Mouse (Mus musculus) gastrocnemius, adult 2 months (tissue): ENCODE measurements around the gene Dtd1. TPM values are rescaled to one million over a fixed set of nuclear protein-coding genes. Genes with fewer than 3 reads are reported as not detected.
A peak's percentile ranks its signal among the peaks of the same experiment; 100 is the strongest.

Experiments
- DNase-seq: peaks from one replicate; pipeline ENCODE4 v3.0.0; 2022
- H3K27ac ChIP-seq: fragments of 200-600 bp; 2 replicates; pipeline ENCODE4 v1.8.1; 2022; ENCODE audit warnings: mild to moderate bottlenecking
- H3K4me3 ChIP-seq: fragments of 200-600 bp; 2 replicates; pipeline ENCODE4 v1.8.1; 2022; ENCODE audit warnings: mild to moderate bottlenecking, moderate library complexity
- CTCF ChIP-seq: fragments of 200-600 bp; IDR thresholded peaks from 2 replicates; pipeline ENCODE4 v1.8.1; 2022; ENCODE audit warnings: antibody characterized with exemption, mild to moderate bottlenecking, moderate library complexity
- intact Hi-C: fragments of 180-260 bp; cut with DNase I; formaldehyde crosslinking; loops from one replicate; pipeline ENCODE4 v1.15.1; 2025
- total RNA-seq, 2 experiments: library from RNA; stranded (reverse); gene quantifications; 2 replicates each; pipeline ENCODE4 v1.2.3; 2021

Gene Dtd1
- total RNA-seq, 2 experiments from 2014 or later = 11.6 to 12.4 TPM

- intact Hi-C loops = no loop called here
- H3K27ac ChIP-seq = no peak overlapping the region
These were observed 130.1 kb downstream of the Dtd1 start for GRCm38 (mm10) chr2:144729776-144730175.

GRCm38 (mm10) chr2:144738161-144738560 is 138.5 kb downstream of the Dtd1 start:
- DNase-seq = no peak
- Histone ChIP-seq H3K27ac (peak overlapping the region; percentile 54), H3K4me3 (no peak overlapping the region)
- intact Hi-C loops = no loop called here
- no peak for TF ChIP-seq CTCF

More at GRCm38 (mm10) chr2:144729776-144730175, 130.1 kb downstream of the Dtd1 start:
- no peak for DNase-seq
- H3K4me3 ChIP-seq = no peak overlapping the region
- no peak for TF ChIP-seq CTCF

GRCm38 (mm10) chr2:144738576-144738975 is 138.9 kb downstream of the Dtd1 start:
- no peak overlapping the region for H3K4me3 ChIP-seq
- peak; percentile 75 for DNase-seq
- no peak; the same call in 1 of the 2 replicates for TF ChIP-seq CTCF
- intact Hi-C loops = no loop called here
- peak overlapping the region; percentile 54 for H3K27ac ChIP-seq

GRCm38 (mm10) chr2:144740577-144740997 is 140.9 kb downstream of the Dtd1 start:
- intact Hi-C loops = no loop called here
- Histone ChIP-seq H3K4me3 (no peak overlapping the region), H3K27ac (no peak overlapping the region)
- TF ChIP-seq CTCF = no peak
- peak; percentile 51 for DNase-seq

GRCm38 (mm10) chr2:144741973-144742372 is 142.3 kb downstream of the Dtd1 start:
- intact Hi-C loops = no loop called here
- no peak for TF ChIP-seq CTCF

GRCm38 (mm10) chr2:144743316-144743715 is 143.6 kb downstream of the Dtd1 start:
- no peak overlapping the region for H3K27ac ChIP-seq
- DNase-seq = no peak
- no peak for TF ChIP-seq CTCF
- intact Hi-C loops = no loop called here
- H3K4me3 ChIP-seq = no peak overlapping the region

More at GRCm38 (mm10) chr2:144741973-144742372, 142.3 kb downstream of the Dtd1 start:
- DNase-seq = no peak
- no peak overlapping the region for H3K27ac ChIP-seq
- no peak overlapping the region for H3K4me3 ChIP-seq

- no peak overlapping the region for H3K4me3 ChIP-seq
- intact Hi-C loops = no loop called here
- DNase-seq = no peak
- H3K27ac ChIP-seq = peak overlapping the region; percentile 35; the same call in 1 of the 2 replicates
- TF ChIP-seq CTCF = no peak
These were observed 145.6 kb downstream of the Dtd1 start for GRCm38 (mm10) chr2:144745266-144745665.

- intact Hi-C loops = no loop called here
- H3K27ac ChIP-seq = 0 out of 2 replicates have a peak overlapping the region, but pooled peaks have one; percentile 35
- H3K4me3 ChIP-seq = no peak overlapping the region
- DNase-seq = peak; percentile 66
- TF ChIP-seq CTCF = no peak
These were observed 146.5 kb downstream of the Dtd1 start for GRCm38 (mm10) chr2:144746046-144746783.

GRCm38 (mm10) chr2:144753604-144754003 is 153.9 kb downstream of the Dtd1 start:
- Histone ChIP-seq H3K4me3 (no peak overlapping the region), H3K27ac (no peak overlapping the region; the same call in 1 of the 2 replicates)
- no peak for DNase-seq
- intact Hi-C loops = no loop called here
- no peak for TF ChIP-seq CTCF

- Histone ChIP-seq H3K4me3 (no peak overlapping the region), H3K27ac (no peak overlapping the region)
- intact Hi-C loops = no loop called here
- no peak for TF ChIP-seq CTCF
- DNase-seq = no peak
These were observed 155.3 kb downstream of the Dtd1 start for GRCm38 (mm10) chr2:144755016-144755415.

GRCm38 (mm10) chr2:144760666-144761065 is 161.0 kb downstream of the Dtd1 start:
- no peak for DNase-seq
- intact Hi-C loops = no loop called here
- Histone ChIP-seq H3K4me3 (no peak overlapping the region), H3K27ac (no peak overlapping the region)
- no peak for TF ChIP-seq CTCF

GRCm38 (mm10) chr2:144763706-144764105 is 164.0 kb downstream of the Dtd1 start:
- no peak for TF ChIP-seq CTCF
- intact Hi-C loops = no loop called here
- Histone ChIP-seq H3K27ac (no peak overlapping the region), H3K4me3 (no peak overlapping the region)
- DNase-seq = no peak

- no peak for TF ChIP-seq CTCF
- no peak for DNase-seq
- H3K4me3 ChIP-seq = no peak overlapping the region
- no peak overlapping the region for H3K27ac ChIP-seq
- intact Hi-C loops = no loop called here
These were observed 164.6 kb downstream of the Dtd1 start for GRCm38 (mm10) chr2:144764116-144764788.
